In the genomic region with DNA sequence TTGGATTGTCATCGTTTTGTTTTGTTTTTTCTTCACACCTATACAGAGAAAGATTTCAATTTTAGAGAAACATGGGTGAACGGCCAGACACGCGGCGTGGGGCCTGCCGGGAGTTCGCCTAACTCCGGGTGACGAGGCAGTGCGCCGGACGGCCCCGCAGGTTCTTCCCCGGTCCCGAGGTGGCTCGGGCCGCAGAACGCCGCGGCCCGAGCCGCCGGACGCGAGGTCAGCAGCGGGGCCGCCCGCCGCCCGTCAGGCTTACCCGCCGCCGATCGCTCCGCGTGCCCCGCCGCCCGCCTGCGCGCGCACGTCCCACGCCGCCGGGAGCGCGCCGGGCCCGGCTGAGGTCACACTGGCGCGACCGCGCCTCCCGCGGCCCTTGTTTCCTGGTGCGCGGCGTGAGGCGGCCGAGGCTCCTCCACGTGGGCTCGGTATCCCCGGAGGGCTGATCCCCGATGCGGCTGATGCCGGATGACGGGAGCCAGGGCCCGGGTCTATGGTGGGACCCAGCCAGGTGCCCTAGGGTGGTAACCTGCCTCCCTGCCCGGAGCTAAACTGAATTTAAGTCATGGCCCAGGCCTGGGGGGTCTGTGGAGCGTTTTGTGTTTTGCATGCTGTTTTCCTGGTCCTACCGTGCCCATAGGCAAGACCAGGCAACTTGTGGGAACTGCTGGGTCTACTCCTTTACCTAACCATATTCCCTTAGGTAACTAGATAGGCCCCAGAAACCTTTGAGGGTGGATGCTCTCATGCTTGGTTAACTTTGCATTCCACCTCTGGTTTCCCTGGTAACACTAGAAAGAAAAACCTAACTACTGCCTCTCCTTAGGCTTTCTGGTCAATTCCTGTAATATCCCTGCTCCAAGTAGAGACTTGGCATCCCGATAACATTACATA, we compare ENCODE assay signal across 8 mouse cellular contexts. TPM values are rescaled to one million over a fixed set of nuclear protein-coding genes. Genes with fewer than 3 reads are reported as not detected.
DNase-seq lines count a peak whose midpoint lies in the region; ATAC-seq lines count a peak whose summit lies in the region.

A gene (minus strand): TSS at position 316 of the 897 bp plus-strand sequence.

- peak within 1 kb of the TSS; percentile 79 for H3K9ac ChIP-seq in hindbrain, embryonic 11.5 days (ENCODE audit: low read depth, low read length)

- H3K27me3 ChIP-seq in hindbrain, embryonic 11.5 days (ENCODE audit: control insufficient read depth, insufficient read depth, low read length): no peaks in the 10 kb centered on the region

- H3K9me3 ChIP-seq in hindbrain, embryonic 11.5 days (ENCODE audit: control insufficient read depth, low read length): no peaks in the 10 kb centered on the region

- WGBS in hindbrain, embryonic 11.5 days: 2% methylated on average over 61 of the region's 73 CpGs

- H3K4me3 ChIP-seq in hindbrain, embryonic 11.5 days (ENCODE audit: low read depth, low read length): peak within 1 kb of the TSS; percentile 52

- peak; percentile 90 for DNase-seq in NIH3T3 (ENCODE audit: low read depth)
- DNase-seq in cerebellum, adult 9-11 months: peak; percentile 78
- peak in 1 of 2 experiments; percentile 54 for DNase-seq in frontal cortex, adult 2 months (ENCODE audit: extremely low spot score in 1 of 2, low spot score in 1 of 2)
- DNase-seq in hindbrain, embryonic 11.5 days (ENCODE audit: low spot score): peak; percentile 86
- peak; percentile 52 to 55 for DNase-seq in layer of hippocampus, postnatal 25 days (ENCODE audit: extremely low spot score in 1 of 2, low spot score in 1 of 2)
- peak; percentile 87 to 90 for DNase-seq in lung, postnatal 4 days
- peak; percentile 76 for DNase-seq in retina, postnatal 7 days (ENCODE audit: low read depth, low spot score)
- DNase-seq in urinary bladder, postnatal 14 days (ENCODE audit: low spot score): peak; percentile 76

- H3K27ac ChIP-seq in hindbrain, embryonic 11.5 days (ENCODE audit: low read depth, low read length): 0 out of 2 replicates have a peak within 1 kb of the TSS, but pooled peaks have one; percentile 19

- peak; percentile 90 for ATAC-seq in hindbrain, embryonic 11.5 days (ENCODE audit: low FRiP score)

- H3K36me3 ChIP-seq in hindbrain, embryonic 11.5 days (ENCODE audit: control insufficient read depth, insufficient read depth, low read length): no peaks in the 10 kb centered on the region

- H3K4me1 ChIP-seq in hindbrain, embryonic 11.5 days (replicated peaks; ENCODE audit: control insufficient read depth, insufficient read depth, low read length): no peaks in the 10 kb centered on the region; the same call in 1 of the 2 replicates

- peak within 1 kb of the TSS; percentile 76 for H3K4me2 ChIP-seq in hindbrain, embryonic 11.5 days (replicated peaks; ENCODE audit: low read depth, low read length)

RNA-seq across cellular contexts. Expression of the gene that starts here (rescaled TPM):
- 34.0 and 37.4 TPM in 2 replicates for polyA plus RNA-seq in frontal cortex, adult 2 months (2012; rRNA removed)
- polyA plus RNA-seq in hindbrain, embryonic 11.5 days (2014; fragmentation: Nextera tagmentation; extraction: Ambion mirVana): 27.3 and 30.6 TPM in 2 replicates
- 10 to 100 TPM; 34.0 to 34.5 TPM for total RNA-seq in layer of hippocampus, postnatal 25 days (2021)
